Mouse (Mus musculus): ENCODE data around the gene Litaf. TPM values are rescaled to one million over a fixed set of nuclear protein-coding genes. Genes with fewer than 3 reads are reported as not detected.

The Litaf gene
- 293 and 314 TPM in 2 replicates for polyA plus RNA-seq (2012)

DNA sequence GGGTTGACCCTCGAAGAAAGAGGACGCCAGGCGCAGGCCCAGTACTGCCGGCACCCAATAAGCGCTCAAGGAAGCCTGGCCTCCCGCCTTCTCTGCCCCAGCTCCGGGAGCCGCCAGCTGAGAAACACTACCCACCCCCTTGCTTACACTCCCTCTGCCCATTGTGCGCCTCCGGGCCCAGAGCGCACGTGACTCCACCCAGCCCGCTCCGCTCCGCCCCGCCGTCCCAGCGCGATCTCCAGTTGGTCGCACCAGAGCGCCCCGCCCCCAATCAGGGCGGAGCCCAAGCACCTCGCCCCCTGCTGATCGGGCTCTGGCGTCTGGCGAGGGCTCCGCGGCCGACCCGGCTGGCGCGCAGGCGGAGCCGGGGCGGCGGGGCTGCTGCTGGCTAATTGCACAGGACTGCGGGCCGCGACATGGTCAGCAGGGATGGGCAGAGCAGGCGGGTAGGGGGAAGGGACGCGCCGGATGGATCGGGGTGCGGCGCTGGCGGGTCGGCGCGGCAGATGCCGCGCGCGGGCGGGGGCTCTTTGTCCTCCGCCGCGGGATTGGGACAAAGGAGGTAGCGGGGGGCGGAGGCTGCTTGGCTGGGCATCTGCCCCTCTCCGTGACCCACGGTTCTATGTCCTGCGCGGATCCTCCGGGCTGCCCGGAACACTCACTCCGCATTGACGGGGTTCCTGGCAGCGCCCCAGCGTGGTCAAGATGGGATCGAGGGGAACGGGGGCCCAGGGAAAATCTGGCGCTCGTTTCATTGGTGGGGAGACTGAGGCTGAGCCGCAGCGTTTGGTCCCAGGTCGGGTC lies at the start of gene Litaf:
TSS of gene Litaf (minus strand) at position 129 of the 804 bp plus-strand sequence.

DNA sequence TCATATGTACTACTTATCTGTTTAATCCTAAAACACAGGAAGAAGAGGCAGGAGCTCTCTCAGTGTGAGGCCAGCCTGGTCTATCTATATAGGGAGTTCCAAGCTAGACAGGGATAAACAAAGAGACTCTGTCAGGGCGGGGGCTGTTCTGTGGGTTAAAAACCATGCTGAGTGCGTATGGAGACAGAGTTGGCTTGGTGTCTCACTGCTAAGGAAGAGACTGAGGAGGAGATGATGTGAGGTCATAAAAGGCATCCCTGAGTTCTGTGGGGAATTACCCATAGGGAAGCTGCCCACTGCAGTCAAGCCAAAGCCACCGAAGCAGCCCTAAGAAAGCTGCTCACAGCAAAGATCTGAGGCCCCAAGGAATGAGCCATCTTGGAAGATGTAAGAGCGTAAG lies 5.3 kb downstream of the Litaf start, which contains the start of gene Snn:
TSS of gene Snn (plus strand) at position 301 of the 400 bp plus-strand sequence.

Other genes with a start within 250 kb of the Litaf start
- 6.7 and 7.5 TPM in 2 replicates for gene Rmi2, start 231.1 kb downstream of the Litaf start, polyA plus RNA-seq (2012)
- gene Snn, start 5.2 kb downstream of the Litaf start, polyA plus RNA-seq (2012): 2.7 and 3.1 TPM in 2 replicates
- gene Txndc11, start 68.5 kb upstream of the Litaf start, polyA plus RNA-seq (2012): 31.1 and 40.0 TPM in 2 replicates
- gene Zc3h7a, start 110.2 kb upstream of the Litaf start, polyA plus RNA-seq (2012): 19.0 and 31.8 TPM in 2 replicates
- 34.4 and 42.0 TPM in 2 replicates for gene Rsl1d1, start 137.2 kb upstream of the Litaf start, polyA plus RNA-seq (2012)
- 189 and 198 TPM in 2 replicates for gene Gspt1, start 188.2 kb upstream of the Litaf start, polyA plus RNA-seq (2012)
- gene Tnfrsf17, start 247.7 kb upstream of the Litaf start, polyA plus RNA-seq (2012): not detected in 2 replicates

Data from megakaryocyte-erythroid progenitor cell, adult 5 weeks (primary cell).